9 mouse cellular contexts compared by ENCODE assay signal in the genomic region with DNA sequence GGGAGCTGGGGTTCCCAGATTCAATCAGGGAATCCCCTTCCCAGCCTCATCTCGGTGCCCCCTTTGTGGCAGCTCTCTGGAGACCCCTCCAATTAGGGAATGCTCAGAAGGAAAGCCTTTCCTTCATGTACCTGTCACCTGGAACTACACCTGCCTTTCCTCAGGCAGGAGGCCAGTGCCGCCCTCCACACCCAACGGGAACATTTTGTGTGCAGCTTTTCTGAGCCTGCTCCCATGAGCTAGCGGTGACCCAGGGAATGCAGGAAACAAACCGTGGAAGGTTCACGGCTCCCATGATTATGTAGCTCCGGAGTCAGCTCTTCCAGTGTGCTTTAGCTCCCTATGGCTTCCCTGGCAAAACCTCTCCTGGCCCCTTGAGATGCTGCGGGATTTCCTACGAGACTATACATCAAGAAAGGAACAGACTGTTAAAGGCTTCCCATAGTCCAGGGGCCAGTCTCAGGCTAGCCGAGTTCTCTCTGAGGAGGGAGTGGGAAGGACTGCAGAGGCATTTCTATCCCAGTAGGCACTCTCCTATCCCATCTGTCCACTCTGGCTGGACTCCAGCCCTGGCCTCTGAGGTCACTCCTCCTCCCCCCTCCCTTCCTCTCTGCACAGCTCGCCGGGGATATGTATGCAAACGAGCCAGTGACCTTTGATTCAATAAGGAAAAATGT. TPM values are rescaled to one million over a fixed set of nuclear protein-coding genes. Genes with fewer than 3 reads are reported as not detected.
DNase-seq lines count a peak whose midpoint lies in the region; ATAC-seq lines count a peak whose summit lies in the region.
"Had no signal": no experiment of that assay in that cellular context is flagged by ENCODE, and none has a peak within 500 bp of the region (broad histone marks: within the 10 kb centered on the region; RNA-seq: fewer than 3 reads in every experiment).

No protein-coding gene starts in this region.

- no peak overlapping the region for H3K9ac ChIP-seq in midbrain, embryonic 16.5 days (ENCODE audit: low read depth, low read length)
- H3K9ac ChIP-seq: neural tube, embryonic 13.5 days had no signal

- H3K4me3 ChIP-seq in forebrain, embryonic 10.5 days, result no peak overlapping the region
- H3K4me3 ChIP-seq in midbrain, embryonic 16.5 days (ENCODE audit: low read depth, low read length), result no peak overlapping the region
- H3K4me3 ChIP-seq: neural tube, embryonic 13.5 days had no signal

- 58% methylated on average over 13 of the region's 13 CpGs for WGBS in forebrain, embryonic 10.5 days
- 46% methylated on average over 13 of the region's 13 CpGs for WGBS in midbrain, embryonic 16.5 days

- ATAC-seq in cerebellum, adult (ENCODE audit: insufficient number of reproducible peaks, low FRiP score, low TSS enrichment), result peak; percentile 84
- ATAC-seq in midbrain, embryonic 16.5 days, result no peak

- DNase-seq in MN1 (ENCODE audit: low spot score), result peak; percentile 85
- peak; percentile 59 to 75 for DNase-seq in heart, adult 9 months (ENCODE audit: low spot score in 2 of 2)
- DNase-seq in kidney, postnatal 14 days, result peak; percentile 86
- DNase-seq in retina, postnatal 1 day, result peak; percentile 78
- no peak for DNase-seq in forebrain, embryonic 10.5 days (ENCODE audit: extremely low spot score, low spot score)
- no peak for DNase-seq in spleen, postnatal 10 days (ENCODE audit: low spot score in 2 of 2)

- H3K4me1 ChIP-seq in forebrain, embryonic 10.5 days, result peaks cover 24% of the 10 kb centered on the region
- peaks cover 9% of the 10 kb centered on the region for H3K4me1 ChIP-seq in midbrain, embryonic 16.5 days (ENCODE audit: control insufficient read depth, insufficient read depth, low read length)

- no peak overlapping the region for H3K4me2 ChIP-seq in midbrain, embryonic 16.5 days (ENCODE audit: low read length)
- H3K4me2 ChIP-seq: neural tube, embryonic 13.5 days had no signal

- H3K27ac ChIP-seq in forebrain, embryonic 10.5 days, result no peak overlapping the region
- H3K27ac ChIP-seq in midbrain, embryonic 16.5 days (ENCODE audit: low read length), result no peak overlapping the region
- H3K27ac ChIP-seq: neural tube, embryonic 13.5 days had no signal

- H3K36me3 ChIP-seq in forebrain, embryonic 10.5 days (replicated peaks), result no peaks in the 10 kb centered on the region
- no peaks in the 10 kb centered on the region for H3K36me3 ChIP-seq in midbrain, embryonic 16.5 days (ENCODE audit: control insufficient read depth, insufficient read depth, low read length)
- H3K36me3 ChIP-seq: neural tube, embryonic 13.5 days had no signal

- peaks cover 48% of the 10 kb centered on the region for H3K27me3 ChIP-seq in forebrain, embryonic 10.5 days (ENCODE audit: poor library complexity, severe bottlenecking)
- peaks cover 5% of the 10 kb centered on the region for H3K27me3 ChIP-seq in midbrain, embryonic 16.5 days (ENCODE audit: control insufficient read depth, insufficient read depth, low read depth, low read length)

- no peaks in the 10 kb centered on the region for H3K9me3 ChIP-seq in forebrain, embryonic 10.5 days
- no peaks in the 10 kb centered on the region for H3K9me3 ChIP-seq in midbrain, embryonic 16.5 days (replicated peaks; ENCODE audit: control insufficient read depth, low read length, poor library complexity, severe bottlenecking)
- H3K9me3 ChIP-seq: neural tube, embryonic 13.5 days had no signal

RNA-seq across cellular contexts. Expression of gene Speg, which starts 5.0 kb away (rescaled TPM):
- polyA plus RNA-seq in forebrain, embryonic 10.5 days (2016; fragmentation: Nextera tagmentation; extraction: Ambion mirVana), result 23.2 and 29.3 TPM in 2 replicates
- polyA plus RNA-seq in midbrain, embryonic 16.5 days (2015; fragmentation: Nextera tagmentation; extraction: Ambion mirVana), result 17.7 and 20.8 TPM in 2 replicates

RNA-seq across cellular contexts. Expression of gene Des, which starts 10.0 kb away (rescaled TPM):
- 2.6 and 4.3 TPM in 2 replicates for polyA plus RNA-seq in forebrain, embryonic 10.5 days (2016; fragmentation: Nextera tagmentation; extraction: Ambion mirVana)
- 1.2 and 1.7 TPM in 2 replicates for polyA plus RNA-seq in midbrain, embryonic 16.5 days (2015; fragmentation: Nextera tagmentation; extraction: Ambion mirVana)

RNA-seq across cellular contexts. Expression of gene Dnpep, which starts 52.3 kb away (rescaled TPM):
- 124 and 126 TPM in 2 replicates for polyA plus RNA-seq in forebrain, embryonic 10.5 days (2016; fragmentation: Nextera tagmentation; extraction: Ambion mirVana)
- 136 and 145 TPM in 2 replicates for polyA plus RNA-seq in midbrain, embryonic 16.5 days (2015; fragmentation: Nextera tagmentation; extraction: Ambion mirVana)

Comparison
In these comparisons a context has a peak if more than half of its experiments do, and no peak if none do; other contexts are left out.
1. DNase-seq: peak in MN1 (single experiment), heart, adult 9 months (2 of 2), kidney, postnatal 14 days (single experiment) and retina, postnatal 1 day (single experiment); none in forebrain, embryonic 10.5 days (single experiment) and spleen, postnatal 10 days (0 of 2).